Mouse (Mus musculus): ENCODE results near the gene Cby3. TPM values are rescaled to one million over a fixed set of nuclear protein-coding genes. Genes with fewer than 3 reads are reported as not detected.
"Not testable (repeated sequence)": the region's sequence is repeated elsewhere in the genome, so short reads cannot be mapped to it uniquely, and the experiment has no call there.

Cby3 gene
- total RNA-seq, 2 experiments from 2014 or later, result not detected

GRCm38 (mm10) chr11:50361282-50361681 is 7.0 kb downstream of the Cby3 start:
- DNase-seq (ENCODE audit: low spot score in 2 of 2), result not testable (repeated sequence)

GRCm38 (mm10) chr11:50364548-50364947 is 10.3 kb downstream of the Cby3 start:
- peak; percentile 69 to 90 for DNase-seq (ENCODE audit: low spot score in 2 of 2)

GRCm38 (mm10) chr11:50365322-50365721 is 11.1 kb downstream of the Cby3 start:
- no peak for DNase-seq (ENCODE audit: low spot score in 2 of 2)

GRCm38 (mm10) chr11:50367531-50367930 is 13.3 kb downstream of the Cby3 start:
- no peak for DNase-seq (ENCODE audit: low spot score in 2 of 2)

GRCm38 (mm10) chr11:50369360-50369911 is 15.2 kb downstream of the Cby3 start:
- DNase-seq (ENCODE audit: low spot score in 2 of 2), result no peak

- no peak for DNase-seq (ENCODE audit: low spot score in 2 of 2)
Measured at GRCm38 (mm10) chr11:50370969-50371368, 16.7 kb downstream of the Cby3 start.

GRCm38 (mm10) chr11:50371399-50371841 is 17.2 kb downstream of the Cby3 start:
- DNase-seq (ENCODE audit: low spot score in 2 of 2), result peak in 1 of 2 experiments; percentile 59

GRCm38 (mm10) chr11:50371911-50372310 is 17.6 kb downstream of the Cby3 start:
- no peak for DNase-seq (ENCODE audit: low spot score in 2 of 2)

GRCm38 (mm10) chr11:50373086-50373485 is 18.8 kb downstream of the Cby3 start:
- no peak for DNase-seq (ENCODE audit: low spot score in 2 of 2)

- DNase-seq (ENCODE audit: low spot score in 2 of 2), result no peak
Measured at GRCm38 (mm10) chr11:50373621-50374020, 19.4 kb downstream of the Cby3 start.

GRCm38 (mm10) chr11:50374286-50375015 is 20.2 kb downstream of the Cby3 start:
- DNase-seq (ENCODE audit: low spot score in 2 of 2), result no peak

- no peak for DNase-seq (ENCODE audit: low spot score in 2 of 2)
Measured at GRCm38 (mm10) chr11:50375421-50375820, 21.2 kb downstream of the Cby3 start.

GRCm38 (mm10) chr11:50376156-50376790 is 22.0 kb downstream of the Cby3 start:
- no peak for DNase-seq (ENCODE audit: low spot score in 2 of 2)

GRCm38 (mm10) chr11:50376911-50377891 is 22.9 kb downstream of the Cby3 start, which contains the start of gene Hnrnph1:
Hnrnph1 (plus strand) TSS chr11:50376990.
- DNase-seq (ENCODE audit: low spot score in 2 of 2), result peak; percentile 99

- DNase-seq (ENCODE audit: low spot score in 2 of 2), result peak; percentile 76 to 80
Measured at GRCm38 (mm10) chr11:50377892-50378684, 23.8 kb downstream of the Cby3 start.

GRCm38 (mm10) chr11:50379023-50379752 is 24.9 kb downstream of the Cby3 start:
- DNase-seq (ENCODE audit: low spot score in 2 of 2), result no peak

GRCm38 (mm10) chr11:50381311-50381710 is 27.0 kb downstream of the Cby3 start:
- no peak for DNase-seq (ENCODE audit: low spot score in 2 of 2)

GRCm38 (mm10) chr11:50387167-50387679 is 33.0 kb downstream of the Cby3 start:
- DNase-seq (ENCODE audit: low spot score in 2 of 2), result no peak

- no peak for DNase-seq (ENCODE audit: low spot score in 2 of 2)
Measured at GRCm38 (mm10) chr11:50387697-50388096, 33.4 kb downstream of the Cby3 start.
